Mouse (Mus musculus): Measurements from ENCODE around the gene Gng8. TPM values are rescaled to one million over a fixed set of nuclear protein-coding genes. Genes with fewer than 3 reads are reported as not detected.

Gng8 gene
- polyA plus RNA-seq, 1 experiment: 27.7 TPM

GRCm38 (mm10) chr7:16928341-16928740, 36.8 kb downstream of the Gng8 start:
- 16% methylated on average over 2 of the region's 2 CpGs for WGBS
- DNase-seq: no peak
- no peak for TF ChIP-seq CTCF (IDR thresholded peaks at IDR 0.05; ENCODE audit: insufficient read depth, low read length)

DNA sequence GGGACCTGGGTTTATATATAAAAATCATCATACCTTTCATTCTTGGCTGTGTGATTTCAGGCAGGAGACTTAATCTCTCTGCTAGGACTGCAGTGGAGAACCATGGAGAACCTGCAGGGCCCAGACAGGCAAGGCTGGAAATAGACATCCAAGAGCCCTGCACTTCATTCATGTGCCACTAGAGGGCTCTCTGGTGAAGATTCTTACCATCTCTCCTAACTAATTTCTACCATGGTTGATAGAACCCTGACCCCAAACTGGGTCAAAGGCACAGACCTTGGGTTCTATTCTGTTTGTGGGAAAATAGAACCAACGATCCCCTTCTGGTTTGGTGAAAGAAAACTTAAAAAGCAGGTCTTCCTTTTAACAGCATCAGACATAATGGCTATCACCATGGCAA, 39.3 kb downstream of the Gng8 start:
- Histone ChIP-seq H3K4me3 (replicated peaks; ENCODE audit: extremely low read depth, low read depth, low read length) (no peak overlapping the region), H3K4me1 (ENCODE audit: control insufficient read depth, insufficient read depth, low read length) (no peaks in the 10 kb centered on the region)
- TF ChIP-seq CTCF (IDR thresholded peaks at IDR 0.05; ENCODE audit: insufficient read depth, low read length) (peak; percentile 63), POLR2A (IDR thresholded peaks at IDR 0.05; ENCODE audit: borderline replicate concordance, extremely low read depth, low read depth, low read length) (no peak)
- 17% methylated on average over 1 of the region's 1 CpGs for WGBS
- DNase-seq: peak; percentile 56

More at GRCm38 (mm10) chr7:16928341-16928740, 36.8 kb downstream of the Gng8 start:
- H3K4me1 ChIP-seq (ENCODE audit: control insufficient read depth, insufficient read depth, low read length): no peaks in the 10 kb centered on the region
- H3K4me3 ChIP-seq (replicated peaks; ENCODE audit: extremely low read depth, low read depth, low read length): no peak overlapping the region

GRCm38 (mm10) chr7:16931968-16932627, 40.5 kb downstream of the Gng8 start:
- Histone ChIP-seq H3K4me3 (replicated peaks; ENCODE audit: extremely low read depth, low read depth, low read length) (no peak overlapping the region), H3K4me1 (ENCODE audit: control insufficient read depth, insufficient read depth, low read length) (no peaks in the 10 kb centered on the region)
- peak; percentile 78 for DNase-seq
- no peak for TF ChIP-seq POLR2A (IDR thresholded peaks at IDR 0.05; ENCODE audit: borderline replicate concordance, extremely low read depth, low read depth, low read length)
- TF ChIP-seq CTCF (IDR thresholded peaks at IDR 0.05; ENCODE audit: insufficient read depth, low read length): peak; percentile 57
- 21% methylated on average over 14 of the region's 14 CpGs for WGBS

DNA sequence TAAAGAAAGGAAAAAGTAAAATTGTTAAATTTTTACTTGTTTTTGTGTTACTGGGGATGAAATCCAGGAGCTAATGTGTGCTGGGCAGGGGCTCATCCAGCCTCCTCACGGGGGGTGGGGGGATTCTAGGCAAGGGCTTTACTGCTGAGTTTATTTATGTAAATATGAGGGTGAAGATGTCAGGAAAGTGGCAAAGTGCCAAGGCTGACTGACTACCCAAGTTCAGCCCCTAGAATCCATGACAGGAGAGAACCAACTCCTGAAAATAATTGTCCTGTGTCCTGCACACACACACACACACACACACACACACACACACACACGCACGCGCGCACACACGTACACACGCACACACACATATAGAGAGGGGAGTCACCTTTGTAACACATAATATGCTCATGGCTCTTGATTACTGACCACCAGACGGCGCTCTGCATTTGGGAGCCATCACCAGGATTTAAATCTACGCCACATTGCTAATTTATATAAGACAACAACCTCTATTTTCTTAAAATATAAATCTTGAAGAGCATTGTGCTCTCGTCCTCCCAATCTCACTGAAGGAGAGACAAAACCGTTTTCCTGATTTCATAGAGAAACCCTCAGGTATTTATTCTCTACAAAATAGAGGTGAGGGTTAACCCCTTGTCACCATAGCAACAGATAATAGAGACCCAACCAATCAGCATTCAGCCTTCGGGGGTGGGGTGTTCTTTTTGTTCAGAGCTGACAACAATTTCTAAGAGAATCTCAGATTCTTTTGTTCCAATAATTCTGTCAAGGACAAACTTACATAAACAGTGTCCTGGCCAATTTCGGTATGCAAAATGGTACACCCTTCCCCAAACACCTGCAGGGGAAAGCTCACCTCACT, 41.4 kb downstream of the Gng8 start:
- peak; percentile 28; the same call in 1 of the 2 replicates for TF ChIP-seq CTCF (IDR thresholded peaks at IDR 0.05; ENCODE audit: insufficient read depth, low read length)
- no peak for TF ChIP-seq POLR2A (IDR thresholded peaks at IDR 0.05; ENCODE audit: borderline replicate concordance, extremely low read depth, low read depth, low read length)
- Histone ChIP-seq H3K4me3 (replicated peaks; ENCODE audit: extremely low read depth, low read depth, low read length) (no peak overlapping the region), H3K4me1 (ENCODE audit: control insufficient read depth, insufficient read depth, low read length) (no peaks in the 10 kb centered on the region)
- 38% methylated on average over 14 of the region's 14 CpGs for WGBS
- no peak for DNase-seq

DNA sequence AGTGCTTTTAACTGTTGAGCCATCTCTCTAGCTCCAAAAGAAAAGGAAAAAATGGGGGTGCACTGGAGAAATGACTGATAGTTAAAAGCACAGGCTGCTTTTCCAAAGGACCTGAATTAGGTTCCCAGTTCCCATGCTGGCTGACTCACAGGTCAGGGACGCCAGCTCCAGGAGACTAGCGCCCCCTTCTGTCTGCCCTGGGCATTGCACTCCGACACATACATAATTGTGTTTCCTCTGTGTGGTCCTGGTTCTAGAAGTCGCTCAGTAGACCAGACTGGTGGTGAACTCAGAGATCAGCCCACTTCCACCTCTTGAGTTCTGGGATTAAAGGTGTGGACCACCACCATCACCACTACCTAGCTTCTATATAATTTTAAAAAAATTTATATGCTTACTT, 45.7 kb downstream of the Gng8 start:
- Histone ChIP-seq H3K4me3 (replicated peaks; ENCODE audit: extremely low read depth, low read depth, low read length) (no peak overlapping the region), H3K4me1 (ENCODE audit: control insufficient read depth, insufficient read depth, low read length) (no peaks in the 10 kb centered on the region)
- WGBS: 49% methylated on average over 4 of the region's 4 CpGs
- no peak for DNase-seq
- no peak for TF ChIP-seq POLR2A (IDR thresholded peaks at IDR 0.05; ENCODE audit: borderline replicate concordance, extremely low read depth, low read depth, low read length)
- peak; percentile 20; the same call in 1 of the 2 replicates for TF ChIP-seq CTCF (IDR thresholded peaks at IDR 0.05; ENCODE audit: insufficient read depth, low read length)

GRCm38 (mm10) chr7:16938117-16938791, 46.7 kb downstream of the Gng8 start:
- Histone ChIP-seq H3K4me1 (ENCODE audit: control insufficient read depth, insufficient read depth, low read length) (no peaks in the 10 kb centered on the region), H3K4me3 (replicated peaks; ENCODE audit: extremely low read depth, low read depth, low read length) (no peak overlapping the region)
- TF ChIP-seq CTCF (IDR thresholded peaks at IDR 0.05; ENCODE audit: insufficient read depth, low read length) (no peak), POLR2A (IDR thresholded peaks at IDR 0.05; ENCODE audit: borderline replicate concordance, extremely low read depth, low read depth, low read length) (no peak)
- 69% methylated on average over 17 of the region's 17 CpGs for WGBS
- no peak for DNase-seq

DNA sequence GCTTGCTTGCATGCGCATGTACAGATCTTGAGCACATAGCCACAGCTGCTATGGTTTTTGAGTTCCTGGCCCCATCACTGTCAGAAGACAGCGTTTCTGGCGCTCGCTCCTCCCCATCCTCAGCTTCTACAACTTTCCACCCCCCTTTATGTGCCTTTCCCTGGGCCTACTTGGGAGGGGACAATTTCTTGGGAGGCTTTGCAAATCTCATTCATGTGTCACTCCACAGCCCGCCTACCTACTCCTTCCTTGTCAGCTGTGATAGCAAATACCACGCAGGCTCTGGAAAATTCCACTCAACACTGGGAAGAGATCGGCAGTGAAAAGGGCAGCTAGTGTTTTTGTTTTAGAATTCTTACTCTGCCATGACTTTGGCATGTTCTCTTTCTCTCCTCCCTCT, 48.7 kb downstream of the Gng8 start:
- 38% methylated on average over 7 of the region's 7 CpGs for WGBS
- Histone ChIP-seq H3K4me1 (ENCODE audit: control insufficient read depth, insufficient read depth, low read length) (peaks cover 6% of the 10 kb centered on the region; the same call in 1 of the 2 replicates), H3K4me3 (replicated peaks; ENCODE audit: extremely low read depth, low read depth, low read length) (no peak overlapping the region)
- no peak for DNase-seq
- TF ChIP-seq CTCF (IDR thresholded peaks at IDR 0.05; ENCODE audit: insufficient read depth, low read length) (no peak), POLR2A (IDR thresholded peaks at IDR 0.05; ENCODE audit: borderline replicate concordance, extremely low read depth, low read depth, low read length) (no peak)

DNA sequence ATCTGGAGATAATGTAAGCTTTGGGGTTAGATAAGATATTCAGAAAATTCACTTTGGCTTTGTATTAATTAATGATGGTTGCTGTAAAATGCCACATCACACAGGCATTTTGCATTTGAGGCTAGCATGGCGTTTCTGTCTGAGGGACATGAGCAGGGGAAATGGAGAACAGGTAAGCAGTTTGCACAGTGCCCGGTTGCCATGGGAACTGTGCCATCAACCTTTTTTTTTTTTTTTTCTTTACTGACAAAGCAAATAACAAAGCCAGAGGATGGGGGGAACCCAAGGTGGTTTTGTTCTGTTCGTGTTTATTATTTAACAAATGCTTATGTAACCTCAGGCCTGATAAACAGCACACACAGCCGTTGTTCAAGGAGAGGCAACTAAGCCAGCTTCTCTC, 51.3 kb downstream of the Gng8 start:
- no peak for DNase-seq
- Histone ChIP-seq H3K4me3 (replicated peaks; ENCODE audit: extremely low read depth, low read depth, low read length) (no peak overlapping the region), H3K4me1 (ENCODE audit: control insufficient read depth, insufficient read depth, low read length) (peaks cover 6% of the 10 kb centered on the region)
- 55% methylated on average over 4 of the region's 4 CpGs for WGBS
- TF ChIP-seq CTCF (IDR thresholded peaks at IDR 0.05; ENCODE audit: insufficient read depth, low read length): no peak
- TF ChIP-seq POLR2A (IDR thresholded peaks at IDR 0.05; ENCODE audit: borderline replicate concordance, extremely low read depth, low read depth, low read length): no peak

DNA sequence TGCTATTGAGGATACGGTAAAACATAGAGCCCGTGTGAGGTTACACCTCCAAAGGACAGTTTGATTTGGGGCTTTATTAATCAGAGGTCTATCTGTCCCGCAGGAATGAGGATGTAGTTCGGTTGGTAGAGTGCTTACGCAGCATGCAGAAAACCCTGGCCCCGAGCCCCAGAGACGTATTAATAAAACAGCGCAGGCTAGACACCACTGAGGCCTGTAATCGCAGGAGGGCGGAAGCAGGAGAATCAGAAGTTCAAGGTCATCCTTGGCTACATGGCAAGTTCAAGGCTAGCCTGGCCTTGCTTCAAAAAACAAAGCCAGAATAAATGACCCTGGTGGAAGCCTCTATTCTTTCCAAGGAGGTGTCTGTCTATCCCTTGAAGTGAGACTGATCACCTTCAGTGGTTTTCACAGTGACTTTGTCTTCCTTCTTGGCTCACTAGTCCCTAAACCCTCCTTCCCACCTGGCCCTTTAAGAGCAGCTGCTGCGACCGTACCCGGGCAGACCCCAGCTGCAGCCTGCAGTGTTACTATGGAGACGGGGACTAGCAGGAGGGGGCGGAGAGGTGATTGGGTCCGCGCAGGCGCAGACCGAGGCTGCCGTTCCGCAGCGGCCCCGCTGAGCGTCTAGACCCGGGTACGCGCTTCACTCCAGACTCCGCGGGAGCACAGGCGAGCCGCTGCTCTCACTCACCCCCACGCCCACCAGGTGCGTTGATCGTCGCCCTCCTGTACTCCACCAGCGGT, 52.6 kb downstream of the Gng8 start, which contains the start of gene Pnmal2:
Gene Pnmal2 (plus strand): TSS at position 622 of the 747 bp plus-strand sequence.
- DNase-seq: peak; percentile 36
- TF ChIP-seq CTCF (IDR thresholded peaks at IDR 0.05; ENCODE audit: insufficient read depth, low read length): no peak
- TF ChIP-seq POLR2A (IDR thresholded peaks at IDR 0.05; ENCODE audit: borderline replicate concordance, extremely low read depth, low read depth, low read length): peak; percentile 26; the same call in 1 of the 2 replicates
- H3K4me3 ChIP-seq (replicated peaks; ENCODE audit: extremely low read depth, low read depth, low read length): peak within 1 kb of the TSS; percentile 57
- H3K4me1 ChIP-seq (ENCODE audit: control insufficient read depth, insufficient read depth, low read length): peaks cover 6% of the 10 kb centered on the region
- WGBS: 20% methylated on average over 36 of the region's 36 CpGs
